Mouse (Mus musculus): ENCODE measurements around the gene Hoxb7. TPM values are rescaled to one million over a fixed set of nuclear protein-coding genes. Genes with fewer than 3 reads are reported as not detected.
A peak's percentile ranks its signal among the peaks of the same experiment; 100 is the strongest.

Gene Hoxb7
- polyA plus RNA-seq, 1 experiment from 2014 or later: 0.25 TPM

GRCm38 (mm10) chr11:96297968-96298635 is 11.7 kb downstream of the Hoxb7 start:
- 5% methylated on average over 11 of the region's 11 CpGs for WGBS
- Histone ChIP-seq H3K9me3 (no peaks in the 10 kb centered on the region), H3K27me3 (replicated peaks) (peaks cover 100% of the 10 kb centered on the region), H3K9ac (no peak overlapping the region), H3K4me1 (peaks cover 14% of the 10 kb centered on the region), H3K4me2 (peak overlapping the region; percentile 12; the same call in 1 of the 2 replicates), H3K27ac (replicated peaks) (no peak overlapping the region), H3K36me3 (no peaks in the 10 kb centered on the region), H3K4me3 (no peak overlapping the region)
- ATAC-seq (ENCODE audit: extremely low read depth, insufficient number of reproducible peaks, low FRiP score, low TSS enrichment): no peak

- Histone ChIP-seq H3K36me3 (no peaks in the 10 kb centered on the region), H3K4me3 (peak overlapping the region; percentile 41), H3K27me3 (replicated peaks) (peaks cover 100% of the 10 kb centered on the region), H3K27ac (replicated peaks) (no peak overlapping the region), H3K9ac (peak overlapping the region; percentile 60), H3K9me3 (no peaks in the 10 kb centered on the region), H3K4me1 (peaks cover 14% of the 10 kb centered on the region), H3K4me2 (peak overlapping the region; percentile 60)
- ATAC-seq (ENCODE audit: extremely low read depth, insufficient number of reproducible peaks, low FRiP score, low TSS enrichment): no peak
- WGBS: under 1% methylated on average over 66 of the region's 66 CpGs
Observed at GRCm38 (mm10) chr11:96298895-96299667, 12.7 kb downstream of the Hoxb7 start.

DNA sequence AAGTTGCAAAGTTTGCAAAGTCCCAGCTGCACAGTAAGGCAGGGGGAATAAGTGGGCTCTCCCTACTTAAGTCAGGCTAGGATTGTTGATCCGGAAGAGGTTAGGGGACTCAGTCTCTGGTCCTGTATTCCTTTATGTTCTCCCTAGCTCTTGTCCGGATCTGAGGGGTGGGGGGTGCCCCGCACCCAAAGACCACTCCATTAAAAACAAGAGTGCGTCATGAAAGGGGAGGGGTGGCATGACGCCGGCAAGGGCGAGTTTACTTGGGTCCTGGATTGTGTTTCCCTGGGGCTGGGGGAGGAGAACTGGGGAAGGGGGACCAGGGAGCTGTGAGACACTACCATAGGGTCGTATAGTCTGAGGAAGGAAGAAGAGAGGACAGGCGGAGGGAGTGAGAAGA is 13.4 kb downstream of the Hoxb7 start:
- H3K36me3 ChIP-seq: no peaks in the 10 kb centered on the region
- peaks cover 12% of the 10 kb centered on the region for H3K4me1 ChIP-seq
- no peak overlapping the region for H3K9ac ChIP-seq
- peak overlapping the region; percentile 41 for H3K4me3 ChIP-seq
- no peak overlapping the region for H3K27ac ChIP-seq (replicated peaks)
- ATAC-seq (ENCODE audit: extremely low read depth, insufficient number of reproducible peaks, low FRiP score, low TSS enrichment): no peak
- peak overlapping the region; percentile 33; the same call in 1 of the 2 replicates for H3K4me2 ChIP-seq
- H3K27me3 ChIP-seq (replicated peaks): peaks cover 100% of the 10 kb centered on the region
- 3% methylated on average over 9 of the region's 9 CpGs for WGBS
- H3K9me3 ChIP-seq: no peaks in the 10 kb centered on the region

DNA sequence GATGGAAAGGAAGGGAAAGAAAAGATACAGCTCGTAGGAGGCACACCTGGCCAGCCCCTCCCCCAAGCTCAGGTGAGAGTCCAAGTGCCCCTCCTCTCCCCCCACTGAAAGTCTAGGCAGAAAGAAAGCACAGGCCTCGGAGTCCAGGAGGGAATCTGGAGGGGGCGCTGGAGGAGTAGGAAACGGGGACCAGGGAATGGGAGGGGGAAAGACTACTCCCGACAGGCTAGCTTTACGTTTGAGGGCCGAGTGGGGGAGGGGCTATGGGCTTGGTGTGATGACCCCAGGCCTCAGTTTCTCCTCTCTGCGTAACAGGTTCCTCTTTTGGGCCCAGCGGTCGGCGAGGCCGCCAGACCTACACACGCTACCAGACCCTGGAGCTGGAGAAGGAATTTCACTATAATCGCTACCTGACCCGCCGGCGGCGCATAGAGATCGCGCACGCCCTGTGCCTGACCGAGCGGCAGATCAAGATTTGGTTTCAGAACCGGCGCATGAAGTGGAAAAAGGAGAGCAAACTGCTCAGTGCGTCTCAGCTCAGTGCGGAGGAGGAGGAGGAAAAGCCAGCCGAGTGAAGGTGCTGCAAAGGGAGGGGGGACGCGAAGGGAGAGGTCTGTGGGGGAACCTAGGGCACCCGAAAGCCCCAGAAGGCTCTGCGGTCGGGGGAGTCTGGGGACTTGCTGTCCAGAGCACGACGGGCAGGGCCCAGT is 14.1 kb downstream of the Hoxb7 start:
- 3% methylated on average over 35 of the region's 35 CpGs for WGBS
- Histone ChIP-seq H3K4me2 (peak overlapping the region; percentile 33), H3K36me3 (no peaks in the 10 kb centered on the region)

DNA sequence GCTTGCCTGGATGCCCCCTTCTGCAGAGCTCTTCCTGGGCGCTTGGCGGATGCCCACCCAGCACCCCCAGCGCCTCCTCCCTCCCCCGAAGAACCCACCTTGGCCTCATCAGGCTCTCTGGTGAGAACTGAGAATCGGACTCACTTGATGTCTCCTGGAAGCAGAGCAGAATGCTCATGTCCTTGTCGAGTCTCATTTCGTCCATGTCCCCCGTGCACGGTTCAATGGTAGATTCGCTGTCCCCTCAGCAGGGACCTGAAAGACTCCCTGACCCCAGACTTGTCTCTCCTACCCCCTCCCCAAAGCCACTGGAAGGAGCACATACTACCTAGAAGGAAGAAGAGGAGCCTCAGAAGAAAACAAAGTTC is 14.6 kb downstream of the Hoxb7 start:
- Histone ChIP-seq H3K9me3 (no peaks in the 10 kb centered on the region), H3K4me3 (peak overlapping the region; percentile 41), H3K9ac (0 out of 2 replicates have a peak overlapping the region, but pooled peaks have one; percentile 50), H3K4me2 (peak overlapping the region; percentile 33; the same call in 1 of the 2 replicates), H3K36me3 (no peaks in the 10 kb centered on the region), H3K27me3 (replicated peaks) (peaks cover 100% of the 10 kb centered on the region), H3K27ac (replicated peaks) (no peak overlapping the region), H3K4me1 (peaks cover 6% of the 10 kb centered on the region)
- no peak for ATAC-seq (ENCODE audit: extremely low read depth, insufficient number of reproducible peaks, low FRiP score, low TSS enrichment)
- WGBS: 9% methylated on average over 10 of the region's 10 CpGs

More for the DNA sequence above, 14.1 kb downstream of the Hoxb7 start:
- Histone ChIP-seq H3K4me1 (peaks cover 8% of the 10 kb centered on the region), H3K9me3 (no peaks in the 10 kb centered on the region), H3K9ac (peak overlapping the region; percentile 50; the same call in 1 of the 2 replicates), H3K4me3 (peak overlapping the region; percentile 41), H3K27me3 (replicated peaks) (peaks cover 100% of the 10 kb centered on the region), H3K27ac (replicated peaks) (no peak overlapping the region)
- ATAC-seq (ENCODE audit: extremely low read depth, insufficient number of reproducible peaks, low FRiP score, low TSS enrichment): no peak

DNA sequence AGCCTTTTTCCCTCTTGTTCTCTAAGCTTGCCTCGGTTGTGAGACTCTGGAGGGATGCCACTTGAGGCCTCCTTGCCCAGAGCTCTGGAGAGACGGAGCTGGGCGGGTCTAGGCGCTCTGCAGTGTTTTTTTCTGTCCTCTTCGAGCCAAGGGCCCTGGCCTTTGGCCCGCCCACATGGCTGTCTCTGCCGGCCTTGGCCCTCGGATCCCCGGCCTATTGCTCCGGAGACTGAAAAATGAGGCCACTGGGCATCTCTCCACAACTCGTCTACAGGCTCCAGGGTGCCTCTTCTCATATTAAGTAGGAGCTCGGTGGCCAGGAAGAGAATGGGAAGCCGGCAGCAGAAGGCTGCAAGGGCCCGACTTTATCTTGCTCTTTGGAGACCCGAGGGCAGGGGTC is 15.4 kb downstream of the Hoxb7 start:
- Histone ChIP-seq H3K4me2 (no peak overlapping the region), H3K36me3 (no peaks in the 10 kb centered on the region), H3K4me1 (peaks cover 6% of the 10 kb centered on the region), H3K9me3 (no peaks in the 10 kb centered on the region), H3K27me3 (replicated peaks) (peaks cover 100% of the 10 kb centered on the region), H3K9ac (no peak overlapping the region), H3K4me3 (no peak overlapping the region), H3K27ac (replicated peaks) (no peak overlapping the region)
- WGBS: 4% methylated on average over 15 of the region's 15 CpGs
- ATAC-seq (ENCODE audit: extremely low read depth, insufficient number of reproducible peaks, low FRiP score, low TSS enrichment): no peak

- Histone ChIP-seq H3K9ac (no peak overlapping the region), H3K27me3 (replicated peaks) (peaks cover 100% of the 10 kb centered on the region), H3K4me2 (peak overlapping the region; percentile 63; the same call in 1 of the 2 replicates), H3K4me3 (peak overlapping the region; percentile 43; the same call in 1 of the 2 replicates), H3K4me1 (peaks cover 6% of the 10 kb centered on the region), H3K9me3 (no peaks in the 10 kb centered on the region), H3K27ac (replicated peaks) (no peak overlapping the region), H3K36me3 (no peaks in the 10 kb centered on the region)
- WGBS: 8% methylated on average over 23 of the region's 23 CpGs
- no peak for ATAC-seq (ENCODE audit: extremely low read depth, insufficient number of reproducible peaks, low FRiP score, low TSS enrichment)
Observed at GRCm38 (mm10) chr11:96302381-96303150, 16.1 kb downstream of the Hoxb7 start.

DNA sequence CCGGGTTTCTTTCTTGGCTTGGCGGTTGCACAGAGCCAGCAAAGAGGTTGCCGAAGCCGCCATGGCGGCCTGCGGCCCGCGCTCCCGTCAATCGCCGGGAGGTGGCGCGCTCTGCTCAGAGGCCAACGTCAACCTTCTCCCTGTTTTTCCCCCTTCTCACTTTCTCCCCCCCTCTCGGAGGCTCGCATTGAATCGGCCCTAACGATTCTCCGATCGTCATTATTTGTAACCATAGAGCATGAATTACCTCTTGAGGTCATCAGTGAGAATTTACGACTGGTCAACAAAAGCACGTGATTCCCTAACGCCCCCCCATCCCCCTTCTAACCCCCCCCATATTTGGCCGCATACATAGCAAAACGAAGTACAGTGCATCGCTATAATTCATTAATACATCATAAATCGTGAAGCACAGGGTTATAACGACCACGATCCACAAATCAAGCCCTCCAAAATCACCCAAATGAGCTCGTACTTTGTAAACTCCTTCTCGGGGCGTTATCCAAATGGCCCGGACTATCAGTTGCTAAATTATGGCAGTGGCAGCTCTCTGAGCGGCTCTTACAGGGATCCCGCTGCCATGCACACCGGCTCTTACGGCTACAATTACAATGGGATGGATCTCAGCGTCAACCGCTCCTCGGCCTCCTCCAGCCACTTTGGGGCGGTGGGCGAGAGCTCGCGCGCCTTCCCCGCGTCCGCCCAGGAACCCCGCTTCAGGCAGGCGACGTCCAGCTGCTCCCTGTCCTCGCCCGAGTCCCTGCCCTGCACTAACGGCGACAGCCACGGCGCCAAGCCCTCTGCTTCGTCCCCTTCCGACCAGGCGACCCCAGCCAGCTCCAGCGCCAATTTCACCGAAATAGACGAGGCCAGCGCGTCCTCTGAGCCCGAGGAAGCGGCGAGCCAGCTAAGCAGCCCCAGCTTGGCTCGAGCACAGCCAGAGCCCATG is 17.0 kb downstream of the Hoxb7 start, which contains the start of gene Hoxb5:
TSS of gene Hoxb5 (plus strand) at position 186 of the 949 bp plus-strand sequence.
- H3K27ac ChIP-seq (replicated peaks): peak within 1 kb of the TSS; percentile 48; the same call in 1 of the 2 replicates

DNA sequence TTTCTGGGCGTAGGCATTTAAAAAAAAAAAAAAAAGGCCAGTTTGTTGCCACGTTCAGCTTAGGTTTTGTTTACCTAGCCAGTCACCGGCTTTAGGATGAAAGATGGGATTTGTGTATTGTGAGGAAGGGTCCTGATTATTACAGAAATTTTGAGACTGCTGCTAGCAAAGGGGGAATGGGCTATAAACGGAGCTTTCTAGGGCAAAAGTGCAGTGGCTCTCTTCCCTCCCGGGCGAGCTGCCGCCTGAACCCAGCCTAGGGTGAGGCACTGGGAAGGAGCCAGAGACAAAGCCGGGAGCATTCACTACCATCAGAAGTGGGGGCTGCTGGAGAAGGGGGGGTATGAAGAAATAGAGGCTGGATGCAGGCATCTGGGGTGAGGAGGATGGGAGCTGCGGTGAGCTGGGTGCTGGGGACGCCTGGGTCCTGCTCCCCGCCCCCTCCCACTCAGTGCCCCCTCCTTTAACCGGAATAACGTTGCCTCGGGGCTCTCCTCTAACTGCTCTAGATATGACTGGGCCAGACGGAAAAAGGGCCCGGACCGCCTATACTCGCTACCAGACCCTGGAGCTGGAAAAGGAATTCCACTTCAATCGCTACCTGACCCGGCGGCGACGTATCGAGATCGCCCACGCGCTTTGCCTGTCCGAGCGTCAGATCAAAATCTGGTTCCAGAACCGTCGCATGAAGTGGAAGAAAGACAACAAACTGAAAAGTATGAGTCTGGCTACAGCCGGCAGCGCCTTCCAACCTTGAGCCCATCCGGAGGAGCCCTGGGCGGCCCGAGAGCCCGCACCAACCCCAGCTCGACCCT is 18.2 kb downstream of the Hoxb7 start:
- Histone ChIP-seq H3K36me3 (no peaks in the 10 kb centered on the region), H3K4me2 (peak overlapping the region; percentile 63), H3K9me3 (no peaks in the 10 kb centered on the region), H3K4me3 (peak overlapping the region; percentile 43), H3K27ac (replicated peaks) (no peak overlapping the region), H3K4me1 (no peaks in the 10 kb centered on the region; the same call in 1 of the 2 replicates), H3K9ac (peak overlapping the region; percentile 70), H3K27me3 (replicated peaks) (peaks cover 100% of the 10 kb centered on the region)
- no peak for ATAC-seq (ENCODE audit: extremely low read depth, insufficient number of reproducible peaks, low FRiP score, low TSS enrichment)
- 2% methylated on average over 38 of the region's 38 CpGs for whole genome bisulfite sequencing

More for the DNA sequence above, 17.0 kb downstream of the Hoxb7 start, which contains the start of gene Hoxb5:
- Histone ChIP-seq H3K4me2 (peak within 1 kb of the TSS; percentile 63), H3K9me3 (no peaks in the 10 kb centered on the region), H3K4me1 (peaks cover 6% of the 10 kb centered on the region), H3K4me3 (peak within 1 kb of the TSS; percentile 43), H3K9ac (peak within 1 kb of the TSS; percentile 70), H3K36me3 (no peaks in the 10 kb centered on the region), H3K27me3 (replicated peaks) (peaks cover 100% of the 10 kb centered on the region)
- whole genome bisulfite sequencing: under 1% methylated on average over 69 of the region's 69 CpGs
- ATAC-seq (ENCODE audit: extremely low read depth, insufficient number of reproducible peaks, low FRiP score, low TSS enrichment): no peak
